Mouse (Mus musculus) heart, postnatal 14 days (tissue): ENCODE data around the gene Cacna1b. TPM values are rescaled to one million over a fixed set of nuclear protein-coding genes. Genes with fewer than 3 reads are reported as not detected.

Experiments
- DNase-seq, 2 experiments: peaks; one replicate each; pipeline ENCODE4 v3.0.0; 2021 to 2022
- intact Hi-C: fragments of 180-260 bp; cut with DNase I; formaldehyde crosslinking; loops from one replicate; pipeline ENCODE4 v1.15.1; 2025
- total RNA-seq, 2 experiments: library from RNA; stranded (reverse); gene quantifications; 2 replicates each; pipeline ENCODE4 v1.2.3; 2021

Cacna1b gene
- total RNA-seq, 2 experiments from 2014 or later: 0.27 to 0.29 TPM

- no peak for DNase-seq
- intact Hi-C loops: no loop called here
Measured at GRCm38 (mm10) chr2:24719645-24720379, 43.1 kb downstream of the Cacna1b start.

GRCm38 (mm10) chr2:24718906-24719305 lies 44.0 kb downstream of the Cacna1b start:
- DNase-seq: no peak
- intact Hi-C loops: no loop called here

DNA sequence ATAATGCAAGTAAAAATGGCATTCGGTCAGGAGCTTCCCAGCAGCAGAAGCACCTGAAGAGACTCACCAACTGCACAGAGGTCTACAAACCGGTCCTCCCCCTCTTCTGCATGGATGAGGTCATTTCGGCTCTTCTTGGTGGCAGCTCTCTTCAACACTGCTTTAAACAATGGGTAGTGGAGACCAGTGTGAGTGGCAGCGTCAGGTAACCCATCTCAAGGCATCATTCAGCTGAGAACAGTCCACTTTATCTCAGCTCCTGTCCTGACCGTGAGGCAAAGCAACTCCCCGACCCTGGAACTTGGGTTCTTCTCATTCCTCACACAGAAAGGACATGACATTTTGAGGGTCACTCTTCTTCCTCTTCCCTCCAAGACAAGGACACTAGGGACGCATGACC lies 45.0 kb downstream of the Cacna1b start:
- intact Hi-C loops: no loop called here

DNA sequence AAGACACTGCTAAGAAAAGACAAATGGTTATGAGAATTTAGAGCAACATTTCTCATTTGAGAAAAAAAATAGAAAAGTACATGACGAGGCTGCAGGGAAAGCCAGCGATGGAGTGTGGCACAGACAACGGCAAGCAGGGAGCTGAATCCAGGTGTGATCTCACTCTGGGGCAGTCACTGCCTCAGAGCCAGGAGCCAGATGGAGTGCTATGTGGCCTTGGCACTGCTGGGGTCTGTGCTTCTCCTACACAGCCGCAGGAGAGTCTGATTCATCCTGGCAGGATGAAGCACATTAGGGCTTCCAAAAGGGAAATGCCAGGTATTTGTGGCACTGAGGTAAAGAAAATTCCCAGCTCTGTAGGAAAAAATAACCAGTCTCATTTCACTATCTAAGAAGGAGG lies 45.5 kb downstream of the Cacna1b start:
- intact Hi-C loops: no loop called here

More for the DNA sequence above, 45.0 kb downstream of the Cacna1b start:
- DNase-seq: no peak

GRCm38 (mm10) chr2:24705929-24706328 lies 57.0 kb downstream of the Cacna1b start:
- intact Hi-C loops: no loop called here
- DNase-seq: no peak

More for the DNA sequence above, 45.5 kb downstream of the Cacna1b start:
- no peak for DNase-seq

DNA sequence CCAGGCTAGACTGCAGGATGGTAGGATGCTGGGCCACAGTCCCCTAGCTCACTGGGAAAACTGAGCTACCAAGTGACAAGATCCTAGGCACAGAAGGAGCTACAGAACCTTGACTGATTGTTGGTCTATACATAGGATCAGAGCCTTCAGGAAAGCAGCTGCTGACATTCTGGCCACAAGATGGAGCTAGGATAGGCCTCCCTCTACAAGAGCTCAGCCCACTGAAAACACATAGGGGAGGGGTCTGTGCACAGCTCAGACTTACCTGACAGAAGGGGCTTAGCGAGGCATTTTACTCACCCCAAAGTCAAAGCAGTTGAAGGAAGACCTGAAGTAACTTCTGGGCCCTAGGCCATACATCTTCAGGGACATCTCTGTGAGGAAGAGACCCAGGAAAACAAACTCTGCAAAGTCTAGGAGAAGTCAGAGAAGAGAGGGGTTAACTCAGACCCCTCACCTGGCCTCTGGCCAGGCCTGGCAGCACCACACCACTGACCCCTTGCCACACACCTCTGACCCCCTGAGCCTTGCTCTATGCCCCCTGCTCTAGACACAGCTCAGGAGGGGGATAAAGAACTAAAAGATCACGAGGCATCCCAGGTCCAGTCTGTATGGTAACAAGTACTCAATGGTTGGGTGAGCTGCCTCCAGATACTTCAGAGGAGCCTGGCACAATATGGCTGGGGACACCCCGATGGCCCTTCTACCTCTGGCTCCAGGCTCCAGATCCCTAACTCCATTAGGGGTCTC lies 60.6 kb downstream of the Cacna1b start:
- DNase-seq: no peak
- intact Hi-C loops: no loop called here

DNA sequence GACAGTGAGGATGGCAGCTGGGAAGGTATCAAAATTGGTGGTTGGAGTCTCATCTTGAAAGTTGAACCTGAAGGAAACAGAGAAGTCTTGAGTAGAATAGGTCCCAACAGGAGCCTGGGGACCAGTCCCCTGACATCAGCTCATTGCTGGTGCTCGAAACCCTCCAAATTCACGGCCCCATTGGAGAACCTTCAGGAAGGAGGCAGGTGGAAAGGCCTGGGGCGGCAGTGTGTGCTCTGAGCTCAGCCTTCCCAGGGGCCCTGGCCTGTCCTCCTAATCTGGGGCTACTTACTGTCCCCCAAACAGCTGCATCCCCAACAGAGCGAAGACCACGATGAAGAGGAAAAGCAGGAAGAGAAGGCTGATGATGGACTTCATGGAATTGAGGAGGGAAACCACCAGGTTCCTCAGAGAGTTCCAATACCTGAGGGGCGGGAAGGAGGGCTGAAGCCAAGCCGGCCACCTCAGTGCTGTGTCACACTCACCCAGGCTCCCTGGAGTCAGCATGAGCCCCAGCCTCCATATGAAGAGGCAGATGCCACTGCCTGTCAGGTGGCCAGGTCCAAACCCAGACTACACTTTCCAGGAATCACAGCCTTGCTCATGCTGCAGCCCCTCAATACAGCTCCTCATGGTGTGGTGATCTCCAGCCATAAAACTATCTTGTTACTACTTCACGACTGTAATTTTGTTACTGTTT lies 65.5 kb downstream of the Cacna1b start:
- intact Hi-C loops: no loop called here
- no peak for DNase-seq

DNA sequence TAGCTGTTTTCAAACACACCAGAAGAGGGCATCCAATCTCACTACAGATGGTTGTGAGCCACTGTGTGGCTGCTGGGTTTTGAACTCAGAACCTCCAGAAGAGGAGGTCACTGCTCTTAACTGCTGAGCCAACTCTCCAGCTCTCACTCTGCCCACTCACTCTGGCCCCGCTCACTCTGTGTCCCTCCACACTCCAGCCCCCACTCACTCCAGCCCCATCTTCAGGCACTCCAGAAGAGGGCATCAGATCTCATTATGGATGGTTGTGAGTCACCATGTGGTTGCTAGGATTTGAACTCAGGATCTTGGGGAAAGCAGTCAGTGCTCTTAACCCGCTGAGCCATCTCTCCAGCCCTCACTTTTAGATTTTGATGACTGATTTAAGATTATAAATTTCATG lies 70.6 kb downstream of the Cacna1b start:
- intact Hi-C loops: no loop called here
- no peak for DNase-seq

DNA sequence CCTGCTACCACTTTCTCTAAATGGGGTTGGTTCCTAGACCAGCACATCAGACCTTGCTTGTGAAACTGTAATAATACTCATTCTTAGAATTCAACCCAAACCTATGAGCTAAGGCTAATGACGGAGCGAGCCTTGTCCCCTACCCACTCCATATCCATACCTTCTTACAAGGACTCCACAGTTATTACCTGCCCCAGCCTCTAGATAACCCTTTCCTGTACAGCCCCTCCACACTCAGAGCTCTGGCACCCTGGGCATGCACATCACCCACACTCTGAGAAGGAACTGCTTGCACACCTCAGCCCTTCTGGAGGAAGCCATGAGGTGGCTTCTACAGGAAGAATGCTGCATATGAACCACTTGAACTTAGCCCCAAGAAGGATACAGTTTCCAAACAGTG lies 72.6 kb downstream of the Cacna1b start:
- DNase-seq: no peak
- intact Hi-C loops: no loop called here

- DNase-seq: no peak
- intact Hi-C loops: no loop called here
Measured at GRCm38 (mm10) chr2:24685347-24685746, 77.6 kb downstream of the Cacna1b start.

GRCm38 (mm10) chr2:24684796-24685195 lies 78.2 kb downstream of the Cacna1b start:
- DNase-seq: no peak
- intact Hi-C loops: no loop called here

GRCm38 (mm10) chr2:24683266-24683665 lies 79.7 kb downstream of the Cacna1b start:
- no peak for DNase-seq
- intact Hi-C loops: no loop called here

DNA sequence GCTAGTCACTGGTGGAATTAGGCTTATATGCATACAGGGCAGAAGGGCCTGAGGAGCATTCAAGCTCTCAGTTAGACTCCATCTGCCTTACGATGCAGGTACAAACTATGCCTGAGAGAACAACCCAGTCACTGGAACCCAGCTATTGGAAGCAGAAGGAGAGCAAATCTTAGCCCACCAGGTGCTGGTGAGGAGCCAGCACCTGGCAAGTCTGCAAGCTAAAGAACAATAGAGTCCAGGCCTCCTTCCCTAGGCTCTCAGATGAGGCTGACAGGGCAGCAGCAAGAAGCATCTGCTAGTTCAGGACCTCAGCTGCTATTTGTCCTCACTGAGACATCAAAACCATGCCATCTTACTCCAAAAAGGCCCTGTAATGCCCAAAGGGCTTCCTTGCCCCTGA lies 82.2 kb downstream of the Cacna1b start:
- DNase-seq: no peak
- intact Hi-C loops: no loop called here

DNA sequence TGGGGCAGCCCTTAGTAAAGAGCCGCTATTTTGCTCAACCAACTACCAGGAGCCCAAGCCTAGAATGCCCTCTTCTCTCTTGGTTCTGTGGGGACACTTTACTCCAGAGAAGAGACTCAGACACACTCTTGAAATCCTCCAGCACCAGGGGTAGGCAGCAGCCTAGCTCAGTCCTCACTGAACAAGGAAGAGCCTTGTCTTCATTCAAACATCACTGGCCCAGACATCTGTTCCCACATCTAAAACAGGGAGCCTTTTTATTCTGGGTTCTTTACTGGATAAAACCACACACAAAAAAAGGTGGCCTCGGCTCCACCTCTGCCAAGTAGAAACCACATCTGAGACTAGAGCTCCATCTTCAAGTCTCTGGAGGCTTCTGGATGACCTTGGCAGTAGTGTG lies 82.8 kb downstream of the Cacna1b start:
- intact Hi-C loops: no loop called here
- no peak for DNase-seq

GRCm38 (mm10) chr2:24679012-24679651 lies 83.8 kb downstream of the Cacna1b start:
- peak; percentile 24 to 46 for DNase-seq
- intact Hi-C loops: no loop called here

- DNase-seq: no peak
- intact Hi-C loops: no loop called here
Measured at GRCm38 (mm10) chr2:24678538-24678937, 84.4 kb downstream of the Cacna1b start.

DNA sequence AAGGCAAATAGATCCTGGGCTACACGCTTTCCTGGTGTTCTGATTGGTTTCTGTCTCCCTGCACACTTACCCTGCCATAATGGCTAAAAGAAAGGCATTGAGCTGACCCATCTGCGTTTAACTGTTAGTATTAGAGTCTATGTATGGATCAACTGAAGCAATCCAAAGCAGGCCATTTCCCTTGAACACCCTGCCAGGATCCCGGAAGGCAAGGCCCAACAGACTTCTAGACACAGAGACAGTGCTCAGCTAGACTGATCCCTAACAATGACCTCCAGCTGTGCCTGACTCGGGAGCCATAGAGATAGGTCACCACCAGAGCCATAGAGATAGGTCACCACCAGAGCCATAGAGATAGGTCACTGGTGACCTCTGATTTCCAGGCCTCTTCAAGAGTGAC lies 84.8 kb downstream of the Cacna1b start:
- intact Hi-C loops: no loop called here
- DNase-seq: no peak

- no peak for DNase-seq
- intact Hi-C loops: no loop called here
Measured at GRCm38 (mm10) chr2:24677629-24678028, 85.3 kb downstream of the Cacna1b start.

DNA sequence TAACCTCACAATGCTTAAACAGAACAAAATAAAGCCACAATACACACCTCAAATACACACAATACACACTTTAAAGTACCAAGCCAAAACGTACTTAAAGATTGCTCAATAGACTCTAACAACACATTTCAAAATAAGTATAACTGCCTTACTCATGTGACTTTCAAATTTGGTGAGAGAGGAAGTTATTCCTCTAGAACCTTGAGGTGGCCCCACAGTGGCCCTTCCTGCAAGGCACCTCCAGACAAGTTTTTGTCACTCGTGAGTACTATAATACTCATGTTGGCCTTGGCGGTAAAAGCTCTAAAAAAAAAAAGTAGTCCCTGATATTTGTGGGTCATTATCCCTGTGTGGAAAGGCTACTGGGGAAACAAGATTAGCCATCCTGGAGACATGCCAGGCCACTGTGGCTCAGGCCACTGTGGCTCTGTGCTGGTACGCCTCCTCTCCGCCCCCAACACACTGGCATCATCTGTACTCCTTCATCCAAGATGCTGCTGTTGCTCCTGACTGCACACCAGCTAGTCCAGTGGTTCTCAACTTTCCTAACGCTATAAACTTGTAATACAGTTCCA lies 88.4 kb downstream of the Cacna1b start:
- intact Hi-C loops: no loop called here
- no peak for DNase-seq

GRCm38 (mm10) chr2:24668598-24668997 lies 94.4 kb downstream of the Cacna1b start:
- DNase-seq: no peak
- intact Hi-C loops: no loop called here
